Mouse (Mus musculus): Measurements from ENCODE around the gene Ngef. TPM values are rescaled to one million over a fixed set of nuclear protein-coding genes. Genes with fewer than 3 reads are reported as not detected.

Ngef gene
- polyA plus RNA-seq, 1 experiment from 2014 or later = 1.5 TPM

- ATAC-seq (replicated peaks; ENCODE audit: insufficient number of reproducible peaks, low FRiP score, low TSS enrichment, low read depth) = no peak
- Histone ChIP-seq H3K27ac (replicated peaks; ENCODE audit: low read depth, low read length) (no peak overlapping the region), H3K27me3 (ENCODE audit: control insufficient read depth, insufficient read depth, low read length) (no peaks in the 10 kb centered on the region), H3K9ac (replicated peaks; ENCODE audit: low read length) (no peak overlapping the region), H3K9me3 (replicated peaks; ENCODE audit: control insufficient read depth, low read length) (no peaks in the 10 kb centered on the region), H3K36me3 (replicated peaks; ENCODE audit: control insufficient read depth, insufficient read depth, low read depth, low read length) (peaks cover 4% of the 10 kb centered on the region), H3K4me3 (ENCODE audit: low read depth, low read length) (no peak overlapping the region), H3K4me2 (ENCODE audit: low read depth, low read length) (no peak overlapping the region), H3K4me1 (ENCODE audit: control insufficient read depth, insufficient read depth, low read length) (no peaks in the 10 kb centered on the region)
- WGBS = 92% methylated on average over 2 of the region's 2 CpGs
- no peak for DNase-seq (ENCODE audit: low spot score)
Observed at GRCm38 (mm10) chr1:87435125-87435524, 138.5 kb downstream of the Ngef start.

Other genes with a start within 250 kb of the Ngef start
- gene Gigyf2, start 246.9 kb downstream of the Ngef start, polyA plus RNA-seq (2014; fragmentation: Nextera tagmentation; extraction: Ambion mirVana) = 49.1 and 49.4 TPM in 2 replicates
- gene Kcnj13, start 179.1 kb downstream of the Ngef start, polyA plus RNA-seq (2014; fragmentation: Nextera tagmentation; extraction: Ambion mirVana) = 0.25 and 0.99 TPM in 2 replicates
- 0.52 TPM in 1 of 2 replicates, not detected in the other for gene Snorc, start 103.6 kb downstream of the Ngef start, polyA plus RNA-seq (2014; fragmentation: Nextera tagmentation; extraction: Ambion mirVana)
- not detected in 2 replicates for gene Neu2, start 64.0 kb downstream of the Ngef start, polyA plus RNA-seq (2014; fragmentation: Nextera tagmentation; extraction: Ambion mirVana)
- 2.9 and 3.3 TPM in 2 replicates for gene Inpp5d, start 46.4 kb upstream of the Ngef start, polyA plus RNA-seq (2014; fragmentation: Nextera tagmentation; extraction: Ambion mirVana)
- 30.7 and 30.8 TPM in 2 replicates for gene Atg16l1, start 182.0 kb upstream of the Ngef start, polyA plus RNA-seq (2014; fragmentation: Nextera tagmentation; extraction: Ambion mirVana)
- 2.0 and 2.3 TPM in 2 replicates for gene Sag, start 229.8 kb upstream of the Ngef start, polyA plus RNA-seq (2014; fragmentation: Nextera tagmentation; extraction: Ambion mirVana)